ENCODE assay signal across 12 mouse cellular contexts in the genomic region with DNA sequence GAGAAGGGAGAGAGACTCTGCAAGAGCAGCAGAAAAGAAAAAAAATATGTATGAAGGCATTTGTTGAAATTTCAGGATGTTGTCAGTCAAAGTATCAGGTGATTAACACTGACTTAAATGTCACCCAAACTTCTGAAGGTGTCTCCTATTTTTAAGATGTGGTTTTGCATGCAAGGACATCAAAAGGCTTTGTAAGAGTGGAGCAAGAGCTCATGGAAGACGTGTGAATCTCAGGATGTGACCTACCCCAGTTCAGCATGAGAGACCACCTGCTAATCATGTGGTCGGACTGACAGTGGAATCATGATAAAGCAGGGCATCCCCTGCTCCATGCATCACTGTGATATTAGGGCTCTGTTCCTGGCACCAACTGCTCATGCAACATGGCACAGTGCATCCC.
"Had no signal": no experiment of that assay in that cellular context is flagged by ENCODE, and none has a peak within 500 bp of the region (broad histone marks: within the 10 kb centered on the region; RNA-seq: fewer than 3 reads in every experiment).

No protein-coding gene starts in this region.

- ATAC-seq: midbrain, embryonic 15.5 days had no signal

- DNase-seq: kidney, adult 9 months; kidney, postnatal 14 days; kidney, postnatal 4 days; left cerebral cortex, postnatal 4 days; lung, adult 18-20 months; lung, postnatal 10 days; lung, postnatal 4 days; retina, postnatal 1 day; right cerebral cortex, postnatal 25 days; spleen, adult 18-20 months; thymus, postnatal 25 days had no signal
